Mouse (Mus musculus): ENCODE measurements at regions not wholly inside any gene's neighbourhood (a gene's known extent, or its start where the extent isn't known, plus 50 kb on each side); places are given as distances from the start of the nearest gene placed in this dataset.

DNA sequence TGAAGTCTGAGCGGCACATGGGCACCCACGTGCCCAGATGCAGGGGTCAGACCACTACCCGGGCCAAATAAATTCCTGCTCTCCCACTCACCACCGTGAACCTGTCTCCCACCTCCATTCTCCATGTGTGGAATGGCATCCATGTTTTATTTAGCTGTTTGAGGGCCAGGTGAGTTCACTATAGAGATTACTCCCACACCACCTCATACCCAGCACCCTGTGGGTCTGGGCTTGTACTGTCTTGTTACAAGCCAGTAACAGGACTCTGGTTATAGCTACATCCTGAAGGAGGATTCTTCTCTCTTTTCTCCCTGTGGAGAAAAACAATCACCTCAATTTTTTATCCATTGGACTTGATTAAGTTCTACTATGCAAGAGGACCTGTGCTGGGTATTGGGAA lies 181.8 kb downstream of the 3100002H09Rik start:
- no peak for TF ChIP-seq POLR2A (IDR thresholded peaks at IDR 0.05; ENCODE audit: control insufficient read depth, low read depth, low read length)
- TF ChIP-seq CTCF (IDR thresholded peaks at IDR 0.05; ENCODE audit: control insufficient read depth, insufficient read depth, insufficient replicate concordance, low read depth, low read length): no peak

Measured in testis, adult 2 months (tissue).